Mouse (Mus musculus) forebrain, embryonic 14.5 days (tissue): Measurements from ENCODE around the gene Cmah. TPM values are rescaled to one million over a fixed set of nuclear protein-coding genes. Genes with fewer than 3 reads are reported as not detected.

Source experiments
- ATAC-seq: fragments of 200-750 bp; cut with Nextera tagmentation; 2 replicates; pipeline ENCODE4 v1.8.0; 2017; ENCODE audit warnings: mild to moderate bottlenecking, moderate library complexity
- DNase-seq: peaks from one replicate; pipeline ENCODE4 v3.0.0-alpha.2; 2015; ENCODE audit warnings: low spot score
- H3K27ac ChIP-seq: fragments of 300-500 bp; sonication (generic); 2 replicates; pipeline ENCODE4 v1.5.1; 2014; ENCODE audit warnings: low read depth, mild to moderate bottlenecking, control low read depth, low read length, moderate library complexity
- H3K27me3 ChIP-seq: fragments of 300-500 bp; sonication (generic); replicated peaks from 2 replicates; pipeline ENCODE4 v1.6.1; 2014; ENCODE audit warnings: low read length, control low read depth, mixed read lengths; ENCODE audit not compliant: control insufficient read depth, insufficient read depth
- H3K36me3 ChIP-seq: fragments of 300-500 bp; sonication (generic); 2 replicates; pipeline ENCODE4 v1.6.1; 2014; ENCODE audit warnings: low read length, control low read depth; ENCODE audit not compliant: control insufficient read depth, insufficient read depth
- H3K4me1 ChIP-seq: fragments of 300-500 bp; sonication (generic); 2 replicates; pipeline ENCODE4 v1.6.1; 2014; ENCODE audit warnings: antibody characterized with exemption, low read length, control low read depth; ENCODE audit not compliant: control insufficient read depth, insufficient read depth
- H3K4me2 ChIP-seq: fragments of 300-500 bp; sonication (generic); 2 replicates; pipeline ENCODE4 v1.6.1; 2014; ENCODE audit warnings: mild to moderate bottlenecking, control low read depth, low read length
- H3K4me3 ChIP-seq: fragments of 300-500 bp; sonication (generic); 2 replicates; pipeline ENCODE4 v1.5.1; 2014; ENCODE audit warnings: low read depth, low read length, control low read depth
- H3K9ac ChIP-seq: fragments of 300-500 bp; sonication (generic); 2 replicates; pipeline ENCODE4 v1.6.1; 2014; ENCODE audit warnings: mild to moderate bottlenecking, low read length, control low read depth, moderate library complexity
- H3K9me3 ChIP-seq: fragments of 300-500 bp; sonication (generic); replicated peaks from 2 replicates; pipeline ENCODE4 v1.6.1; 2016; ENCODE audit warnings: low read length, control low read depth, mixed read lengths; ENCODE audit not compliant: control insufficient read depth
- WGBS: fragments of 180-500 bp; shearing (Covaris S2); extraction: QIAGEN DNeasy Blood & Tissue Kit; methylation state at CpG from one replicate; pipeline ENCODE4 v1.1.7; 2014; 5-methylcytosine and 5-hydroxymethylcytosine counted together
- polyA plus RNA-seq: library from polyadenylated mRNA; unstranded; fragments of >200 nt; fragmentation: Nextera tagmentation; extraction: Ambion mirVana; gene quantifications from 2 replicates; pipeline ENCODE4 v1.2.1, GENCODE M21; 2014

Gene Cmah
- polyA plus RNA-seq, 1 experiment from 2014 or later: 0.20 TPM

DNA sequence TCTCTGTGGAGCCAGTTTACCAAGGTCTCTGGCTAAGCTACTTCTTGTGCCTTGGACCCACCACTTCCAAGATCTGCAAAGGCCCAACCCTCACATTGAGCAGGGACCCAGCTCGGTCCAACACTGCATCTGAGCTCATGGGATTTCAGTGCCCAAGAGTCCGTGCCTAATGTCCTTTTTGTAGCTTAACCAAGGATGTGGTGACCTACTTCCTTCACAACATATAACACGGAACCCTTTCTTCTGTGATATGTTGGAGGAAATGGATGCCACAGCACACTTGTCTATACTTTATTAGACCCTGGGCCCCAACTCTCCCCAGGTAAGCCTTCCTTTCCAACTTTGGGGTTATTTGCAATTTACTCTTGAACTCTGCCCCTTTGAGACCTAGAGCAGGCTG lies 186.5 kb downstream of the Cmah start:
- H3K4me2 ChIP-seq: no peak overlapping the region
- 89% methylated on average over 3 of the region's 3 CpGs for WGBS
- no peak overlapping the region for H3K4me3 ChIP-seq
- no peak for DNase-seq
- H3K9ac ChIP-seq: no peak overlapping the region
- ATAC-seq: no peak
- H3K27me3 ChIP-seq: no peaks in the 10 kb centered on the region
- no peaks in the 10 kb centered on the region for H3K9me3 ChIP-seq
- no peaks in the 10 kb centered on the region for H3K36me3 ChIP-seq
- no peaks in the 10 kb centered on the region for H3K4me1 ChIP-seq
- no peak overlapping the region for H3K27ac ChIP-seq

DNA sequence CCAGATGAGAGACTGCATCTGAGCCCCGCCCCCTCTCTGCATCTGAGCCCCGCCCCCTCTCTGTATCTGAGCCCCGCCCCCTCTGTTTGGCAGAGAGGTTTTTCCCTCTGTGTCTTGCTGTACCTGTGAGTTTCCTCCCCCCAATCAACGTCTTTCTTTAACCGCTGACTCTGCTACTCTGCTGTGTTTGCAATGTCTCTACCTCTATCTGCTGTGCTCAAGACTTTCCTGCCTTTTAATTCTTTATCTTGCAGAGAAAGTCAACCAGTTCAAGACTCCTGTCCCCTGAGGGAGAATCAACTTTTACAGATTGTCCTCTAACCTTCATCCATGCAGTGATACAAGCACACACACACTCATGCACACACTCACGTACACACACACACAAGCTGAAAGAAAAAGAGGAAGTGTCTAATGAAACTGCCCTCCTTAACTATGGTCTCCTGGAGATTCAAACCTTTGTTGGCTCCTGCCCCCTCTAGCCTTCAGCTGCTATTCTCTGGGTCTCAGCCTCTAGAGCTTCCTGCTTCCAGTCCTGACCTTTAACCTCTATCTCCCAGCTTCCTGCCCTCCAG lies 188.0 kb downstream of the Cmah start:
- H3K9me3 ChIP-seq: no peaks in the 10 kb centered on the region
- H3K4me1 ChIP-seq: peaks cover 2% of the 10 kb centered on the region; the same call in 1 of the 2 replicates
- H3K27ac ChIP-seq: no peak overlapping the region
- no peaks in the 10 kb centered on the region for H3K36me3 ChIP-seq
- H3K27me3 ChIP-seq: no peaks in the 10 kb centered on the region
- no peak overlapping the region for H3K4me3 ChIP-seq
- 48% methylated on average over 6 of the region's 6 CpGs for WGBS
- ATAC-seq (no peak), DNase-seq (no peak)
- H3K4me2 ChIP-seq: no peak overlapping the region
- no peak overlapping the region for H3K9ac ChIP-seq

DNA sequence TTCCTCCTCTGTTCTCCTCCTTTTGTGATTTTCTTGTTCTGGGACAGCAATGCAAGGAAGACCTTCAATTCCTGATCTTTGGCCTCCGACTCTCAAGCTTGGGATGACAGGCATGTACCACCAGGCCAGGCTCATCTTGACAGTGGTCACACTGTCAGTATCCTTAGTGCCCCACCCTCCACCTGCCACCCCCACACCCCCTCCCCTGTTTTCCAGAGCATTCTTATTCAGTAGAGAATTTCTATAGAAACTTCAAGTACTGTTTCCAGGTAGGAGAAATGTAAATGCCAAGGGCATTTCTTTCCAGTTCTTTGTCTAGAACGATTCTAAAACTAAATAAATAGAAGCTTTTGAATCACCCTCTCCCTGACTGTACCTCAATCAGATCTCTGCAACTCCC lies 190.6 kb downstream of the Cmah start:
- no peak overlapping the region for H3K9ac ChIP-seq
- no peaks in the 10 kb centered on the region for H3K9me3 ChIP-seq
- 58% methylated on average over 2 of the region's 2 CpGs for WGBS
- no peak overlapping the region for H3K4me3 ChIP-seq
- H3K27me3 ChIP-seq: no peaks in the 10 kb centered on the region
- no peaks in the 10 kb centered on the region for H3K36me3 ChIP-seq
- H3K4me1 ChIP-seq: peaks cover 19% of the 10 kb centered on the region
- DNase-seq: no peak
- ATAC-seq: no peak
- no peak overlapping the region for H3K4me2 ChIP-seq
- H3K27ac ChIP-seq: no peak overlapping the region

DNA sequence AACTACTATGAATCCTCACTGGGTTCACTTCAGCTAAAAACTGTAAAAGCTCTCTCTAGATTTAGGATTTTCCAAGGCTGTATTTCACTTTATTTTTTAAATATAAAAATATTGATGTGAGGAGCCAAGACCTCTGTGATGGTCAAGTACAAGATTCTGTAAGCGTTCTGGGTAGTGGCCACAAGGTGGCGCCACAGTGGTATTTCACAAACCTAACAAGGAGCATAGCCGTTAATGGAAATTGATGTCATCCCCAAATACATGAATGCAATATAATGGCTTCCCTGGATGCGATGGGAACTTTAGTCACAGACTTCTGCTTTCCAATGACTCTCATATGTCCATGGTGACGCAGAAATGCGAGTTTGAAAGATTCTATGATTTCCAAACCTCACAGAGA lies 191.7 kb downstream of the Cmah start:
- H3K9ac ChIP-seq: no peak overlapping the region
- WGBS: 35% methylated on average over 6 of the region's 6 CpGs
- peak; percentile 57 for DNase-seq

DNA sequence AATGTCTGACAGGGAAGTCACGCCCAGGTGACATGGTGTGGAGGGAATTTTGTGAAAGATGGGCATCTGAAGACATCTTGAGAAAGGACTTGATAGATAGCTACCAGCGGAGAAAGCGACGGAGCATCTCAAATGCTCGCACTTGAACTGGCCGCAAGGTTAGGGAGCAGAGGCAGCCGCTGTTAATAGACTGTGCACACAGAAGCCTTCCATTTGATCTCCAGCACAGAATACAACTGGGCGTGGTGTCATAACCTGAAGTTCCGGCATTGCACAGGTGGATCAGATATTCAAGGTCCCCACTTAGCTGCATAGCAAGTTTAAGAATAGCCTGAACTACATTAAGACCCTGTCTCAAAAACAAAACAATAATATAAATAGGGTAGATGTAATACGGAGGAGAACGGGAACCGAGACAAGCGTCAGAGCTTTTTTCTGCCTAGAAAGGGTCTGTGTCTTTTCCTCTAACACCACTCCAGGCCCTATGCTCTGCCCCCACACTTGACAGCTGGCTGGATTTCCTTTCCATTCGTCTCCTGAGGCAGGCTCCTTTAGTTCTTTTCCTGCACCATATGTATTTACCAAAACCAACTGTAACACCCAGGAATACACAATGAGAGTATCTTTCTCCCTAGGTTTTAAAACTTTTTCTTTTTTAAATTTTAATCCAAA lies 192.9 kb downstream of the Cmah start:
- DNase-seq: no peak
- no peaks in the 10 kb centered on the region for H3K9me3 ChIP-seq
- H3K36me3 ChIP-seq: no peaks in the 10 kb centered on the region
- H3K4me3 ChIP-seq: no peak overlapping the region
- no peak overlapping the region for H3K4me2 ChIP-seq
- H3K27me3 ChIP-seq: no peaks in the 10 kb centered on the region
- H3K4me1 ChIP-seq: peaks cover 19% of the 10 kb centered on the region
- H3K9ac ChIP-seq: no peak overlapping the region
- ATAC-seq: no peak
- WGBS: 81% methylated on average over 14 of the region's 14 CpGs
- no peak overlapping the region for H3K27ac ChIP-seq

More for the DNA sequence above, 191.7 kb downstream of the Cmah start:
- Histone ChIP-seq H3K36me3 (no peaks in the 10 kb centered on the region), H3K9me3 (no peaks in the 10 kb centered on the region), H3K27me3 (no peaks in the 10 kb centered on the region), H3K4me1 (peaks cover 19% of the 10 kb centered on the region), H3K4me3 (no peak overlapping the region), H3K4me2 (no peak overlapping the region), H3K27ac (no peak overlapping the region)
- ATAC-seq: no peak

DNA sequence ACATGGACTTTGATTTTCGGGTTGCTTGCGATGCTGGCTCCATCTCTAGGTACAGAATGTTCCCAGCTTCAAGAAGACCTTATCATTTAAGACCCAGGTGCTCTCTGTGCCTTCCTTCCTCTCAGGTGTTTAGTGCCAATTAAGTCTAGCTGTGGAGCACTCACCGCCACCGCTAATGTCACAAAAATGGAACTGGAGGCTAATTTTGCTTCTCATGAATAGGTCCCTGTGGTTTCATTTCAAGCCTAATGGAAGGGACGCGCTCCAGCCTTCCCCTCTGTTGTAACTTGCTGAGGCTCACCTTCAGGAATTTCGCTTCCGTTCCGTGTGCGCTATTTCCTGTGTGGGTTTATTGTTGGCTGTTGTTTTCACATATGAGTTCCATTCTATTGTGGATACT lies 193.6 kb downstream of the Cmah start:
- no peaks in the 10 kb centered on the region for H3K36me3 ChIP-seq
- H3K4me1 ChIP-seq: peaks cover 19% of the 10 kb centered on the region
- no peak overlapping the region for H3K9ac ChIP-seq
- 75% methylated on average over 10 of the region's 10 CpGs for WGBS
- ATAC-seq: no peak
- no peak overlapping the region for H3K4me3 ChIP-seq
- H3K27ac ChIP-seq: no peak overlapping the region
- DNase-seq: no peak
- peak overlapping the region; percentile 35; the same call in 1 of the 2 replicates for H3K4me2 ChIP-seq
- no peaks in the 10 kb centered on the region for H3K27me3 ChIP-seq
- H3K9me3 ChIP-seq: no peaks in the 10 kb centered on the region

DNA sequence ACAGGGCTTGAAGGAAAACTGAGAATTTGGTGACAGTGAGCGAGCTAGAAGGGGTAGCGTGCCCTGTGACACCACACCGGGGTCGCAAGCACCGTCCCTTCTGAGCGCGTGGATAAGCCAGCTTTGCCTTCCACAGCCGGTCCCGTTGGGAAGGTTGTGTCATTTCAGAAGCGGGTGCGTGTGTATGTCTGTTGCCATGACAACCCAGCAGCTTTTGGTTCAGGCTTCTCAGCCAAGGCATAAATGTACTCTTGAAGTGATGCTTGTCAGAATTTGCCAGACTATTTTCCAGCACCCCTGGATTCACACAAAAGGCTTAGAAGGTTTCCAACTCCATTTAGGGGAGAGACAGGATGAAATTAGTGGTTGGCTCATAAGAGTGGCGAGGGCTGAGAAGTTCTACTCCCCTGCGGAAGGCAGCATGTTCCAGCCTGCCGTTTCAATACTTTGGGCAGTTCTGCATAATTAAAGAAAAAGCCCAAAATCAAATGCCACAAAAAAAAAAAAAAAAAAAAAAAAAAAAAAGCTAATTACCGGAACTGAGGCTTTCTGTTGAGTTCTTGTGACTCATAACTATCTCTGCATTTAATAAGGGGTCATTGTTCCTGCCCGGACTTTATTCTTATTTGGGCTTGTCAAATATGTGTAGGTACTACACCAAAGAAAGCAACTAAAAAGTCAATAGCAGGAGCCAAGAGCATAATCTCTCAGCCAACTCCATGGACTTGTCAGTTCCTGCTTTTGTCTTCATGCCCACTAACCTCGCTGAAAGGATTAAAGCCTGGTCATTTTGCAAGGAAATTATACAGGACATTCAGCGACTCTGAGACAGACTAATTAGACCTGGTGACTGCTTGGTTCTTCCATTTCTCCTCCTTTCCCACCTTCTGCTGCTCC lies 194.5 kb downstream of the Cmah start:
- Histone ChIP-seq H3K27me3 (no peaks in the 10 kb centered on the region), H3K9me3 (no peaks in the 10 kb centered on the region), H3K27ac (no peak overlapping the region), H3K4me1 (peaks cover 19% of the 10 kb centered on the region), H3K4me3 (no peak overlapping the region), H3K36me3 (no peaks in the 10 kb centered on the region), H3K9ac (peak overlapping the region; percentile 36; the same call in 1 of the 2 replicates), H3K4me2 (peak overlapping the region; percentile 35)
- peak; percentile 87 for ATAC-seq
- 16% methylated on average over 18 of the region's 18 CpGs for whole genome bisulfite sequencing
- peak; percentile 95 for DNase-seq

DNA sequence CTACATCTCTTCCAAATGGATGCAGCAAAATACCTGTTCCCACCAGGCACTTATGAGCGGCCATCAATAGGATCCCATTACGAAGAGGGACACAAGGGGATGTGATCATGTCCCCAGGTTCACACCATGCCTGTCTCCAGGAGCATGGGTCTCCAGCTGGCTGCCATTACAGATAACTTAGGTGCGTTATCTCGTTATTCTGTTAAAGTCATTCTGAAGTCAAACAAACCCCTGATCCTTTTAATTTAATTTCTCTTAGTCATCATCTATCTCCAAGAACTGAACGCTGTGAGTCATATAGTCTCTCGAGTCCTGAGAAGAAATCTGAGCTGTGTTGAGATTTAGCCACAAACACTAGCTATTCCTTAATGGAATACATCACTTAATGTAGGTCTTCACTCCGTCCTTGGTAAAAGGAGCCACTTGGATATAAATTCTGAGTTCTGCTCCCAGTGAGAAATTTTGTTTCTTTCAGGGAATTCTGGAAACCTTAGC lies 195.2 kb downstream of the Cmah start:
- no peak for DNase-seq
- Histone ChIP-seq H3K36me3 (no peaks in the 10 kb centered on the region), H3K27me3 (no peaks in the 10 kb centered on the region), H3K4me3 (no peak overlapping the region), H3K4me2 (no peak overlapping the region), H3K9ac (no peak overlapping the region), H3K4me1 (peaks cover 19% of the 10 kb centered on the region), H3K27ac (no peak overlapping the region), H3K9me3 (no peaks in the 10 kb centered on the region)
- WGBS: 81% methylated on average over 7 of the region's 7 CpGs
- ATAC-seq: no peak
